Mouse (Mus musculus): ENCODE measurements around the gene Gys1.
"Not testable (repeated sequence)": the region's sequence is repeated elsewhere in the genome, so short reads cannot be mapped to it uniquely, and the experiment has no call there.

Gene Gys1

GRCm38 (mm10) chr7:45455932-45456696 is 21.5 kb downstream of the Gys1 start:
- no peak for DNase-seq (ENCODE audit: extremely low read depth, low read depth)

- no peak for DNase-seq (ENCODE audit: extremely low read depth, low read depth)
Measured at GRCm38 (mm10) chr7:45456721-45457203, 22.1 kb downstream of the Gys1 start.

- DNase-seq (ENCODE audit: extremely low read depth, low read depth) = peak; percentile 56
Measured at GRCm38 (mm10) chr7:45457204-45458060, 22.8 kb downstream of the Gys1 start.

- no peak for DNase-seq (ENCODE audit: extremely low read depth, low read depth)
Measured at GRCm38 (mm10) chr7:45458748-45459563, 24.3 kb downstream of the Gys1 start.

GRCm38 (mm10) chr7:45459564-45460140 is 25.0 kb downstream of the Gys1 start, which contains the start of gene Ftl1:
TSS of gene Ftl1 (minus strand) at chr7:45459884.
- DNase-seq (ENCODE audit: extremely low read depth, low read depth) = peak; percentile 90

- no peak for DNase-seq (ENCODE audit: extremely low read depth, low read depth)
Measured at GRCm38 (mm10) chr7:45460377-45460776, 25.7 kb downstream of the Gys1 start.

GRCm38 (mm10) chr7:45460860-45461314 is 26.2 kb downstream of the Gys1 start:
- peak; percentile 68 for DNase-seq (ENCODE audit: extremely low read depth, low read depth)

- DNase-seq (ENCODE audit: extremely low read depth, low read depth) = no peak
Measured at GRCm38 (mm10) chr7:45461326-45461725, 26.7 kb downstream of the Gys1 start.

GRCm38 (mm10) chr7:45461781-45462180 is 27.1 kb downstream of the Gys1 start:
- DNase-seq (ENCODE audit: extremely low read depth, low read depth) = no peak

- no peak for DNase-seq (ENCODE audit: extremely low read depth, low read depth)
Measured at GRCm38 (mm10) chr7:45462325-45462724, 27.7 kb downstream of the Gys1 start.

GRCm38 (mm10) chr7:45462868-45463267 is 28.2 kb downstream of the Gys1 start:
- not testable (repeated sequence) for DNase-seq (ENCODE audit: extremely low read depth, low read depth)

GRCm38 (mm10) chr7:45463987-45464778 is 29.5 kb downstream of the Gys1 start:
- DNase-seq (ENCODE audit: extremely low read depth, low read depth) = no peak

- no peak for DNase-seq (ENCODE audit: extremely low read depth, low read depth)
Measured at GRCm38 (mm10) chr7:45465112-45465511, 30.5 kb downstream of the Gys1 start.

GRCm38 (mm10) chr7:45465549-45465948 is 30.9 kb downstream of the Gys1 start:
- DNase-seq (ENCODE audit: extremely low read depth, low read depth) = no peak

- DNase-seq (ENCODE audit: extremely low read depth, low read depth) = peak; percentile 75
Measured at GRCm38 (mm10) chr7:45466283-45467089, 31.8 kb downstream of the Gys1 start, which contains the start of gene Bax. TSS of gene Bax (minus strand) at chr7:45466898.

- no peak for DNase-seq (ENCODE audit: extremely low read depth, low read depth)
Measured at GRCm38 (mm10) chr7:45467090-45467670, 32.5 kb downstream of the Gys1 start.

GRCm38 (mm10) chr7:45470869-45471268 is 36.2 kb downstream of the Gys1 start:
- DNase-seq (ENCODE audit: extremely low read depth, low read depth) = peak; percentile 71

- DNase-seq (ENCODE audit: extremely low read depth, low read depth) = peak; percentile 81
Measured at GRCm38 (mm10) chr7:45475291-45475969, 40.8 kb downstream of the Gys1 start.

All from MEL-GATA-1-ER (cell line).